Mouse (Mus musculus) right cerebral cortex, adult 18-20 months (tissue): ENCODE data around the gene Sox10.

Experiments
- DNase-seq: peaks from one replicate; pipeline ENCODE4 v3.0.0; 2022; ENCODE audit warnings: mixed read lengths

Gene Sox10

GRCm38 (mm10) chr15:79122119-79122518 lies 42.9 kb downstream of the Sox10 start:
- DNase-seq: no peak

GRCm38 (mm10) chr15:79119491-79119890 lies 45.5 kb downstream of the Sox10 start:
- DNase-seq: no peak

GRCm38 (mm10) chr15:79115276-79115675 lies 49.8 kb downstream of the Sox10 start:
- DNase-seq: no peak

- DNase-seq: no peak
Measured at GRCm38 (mm10) chr15:79111774-79112173, 53.3 kb downstream of the Sox10 start.

GRCm38 (mm10) chr15:79110528-79110927 lies 54.5 kb downstream of the Sox10 start:
- DNase-seq: no peak

- no peak for DNase-seq
Measured at GRCm38 (mm10) chr15:79110031-79110430, 55.0 kb downstream of the Sox10 start.

- peak; percentile 23 for DNase-seq
Measured at GRCm38 (mm10) chr15:79109321-79109934, 55.6 kb downstream of the Sox10 start.

- DNase-seq: peak; percentile 54
Measured at GRCm38 (mm10) chr15:79108421-79109320, 56.4 kb downstream of the Sox10 start, which contains the start of gene Micall1. Gene Micall1 (plus strand): TSS chr15:79108898.

- DNase-seq: no peak
Measured at GRCm38 (mm10) chr15:79107966-79108365, 57.1 kb downstream of the Sox10 start.

GRCm38 (mm10) chr15:79105804-79106203 lies 59.2 kb downstream of the Sox10 start:
- no peak for DNase-seq
